In genomic region chr2:37969713-37970485, GRCm38 (mm10) we compare ENCODE assay signal across 11 mouse cellular contexts.
DNase-seq lines count a peak whose midpoint lies in the region; ATAC-seq and TF ChIP-seq lines count a peak whose summit lies in the region.
"Had no signal": no experiment of that assay in that cellular context is flagged by ENCODE, and none has a peak within 500 bp of the region (broad histone marks: within the 10 kb centered on the region; RNA-seq: fewer than 3 reads in every experiment).

No protein-coding gene starts in this region.

- no peak overlapping the region for H3K4me3 ChIP-seq in left cerebral cortex, adult 2 months
- no peak overlapping the region for H3K4me3 ChIP-seq in forebrain, embryonic 12.5 days (replicated peaks)

- H3K4me2 ChIP-seq in forebrain, embryonic 12.5 days: no peak overlapping the region

- H3K36me3 ChIP-seq in forebrain, embryonic 12.5 days (replicated peaks): no peaks in the 10 kb centered on the region

- no peak overlapping the region for H3K9ac ChIP-seq in forebrain, embryonic 12.5 days
- H3K9ac ChIP-seq: liver, embryonic 14.5 days had no signal

- intact Hi-C loops in left cerebral cortex, adult 2 months (cut with DNase I): no loop called here

- no peak for DNase-seq in left cerebral cortex, adult 2 months (ENCODE audit: extremely low spot score in 1 of 2, low spot score in 2 of 2)
- DNase-seq in left cerebral cortex, adult 9 months (ENCODE audit: low spot score in 2 of 2): no peak
- DNase-seq in adrenal gland, postnatal 14 days: peak; percentile 35
- peak; percentile 73 to 75 for DNase-seq in kidney, postnatal 36 days
- no peak for DNase-seq in layer of hippocampus, adult 8-10 months (ENCODE audit: low spot score in 2 of 2)
- DNase-seq: cerebellum, adult 11-12 months had no signal

- TF ChIP-seq CTCF in left cerebral cortex, adult 2 months (IDR thresholded peaks at IDR 0.05): peak; percentile 8; the same call in 1 of the 2 replicates

- H3K4me1 ChIP-seq in forebrain, embryonic 12.5 days: peaks cover 13% of the 10 kb centered on the region

- no peaks in the 10 kb centered on the region for H3K9me3 ChIP-seq in forebrain, embryonic 12.5 days
- H3K9me3 ChIP-seq: G1E had no signal

- H3K27ac ChIP-seq in left cerebral cortex, adult 2 months: no peak overlapping the region; the same call in 1 of the 2 replicates
- H3K27ac ChIP-seq in forebrain, embryonic 12.5 days: peak overlapping the region; percentile 43
- H3K27ac ChIP-seq: liver, embryonic 14.5 days; stomach, postnatal 0 days had no signal

- no peaks in the 10 kb centered on the region for H3K27me3 ChIP-seq in forebrain, embryonic 12.5 days

- peak; percentile 67; the same call in 1 of the 2 replicates for ATAC-seq in forebrain, embryonic 12.5 days (ENCODE audit: low FRiP score)
- ATAC-seq in activated CD4-positive, CD25-positive, alpha-beta regulatory T cell, adult 4 months: no peak

- WGBS in forebrain, embryonic 12.5 days: 46% methylated on average over 5 of the region's 5 CpGs

Comparison
In these comparisons a context has a peak if more than half of its experiments do, and no peak if none do; other contexts are left out.
1. DNase-seq: peak in adrenal gland, postnatal 14 days (single experiment) and kidney, postnatal 36 days (2 of 2); none in left cerebral cortex, adult 2 months (0 of 2), left cerebral cortex, adult 9 months (0 of 2) and layer of hippocampus, adult 8-10 months (0 of 2).